Mouse (Mus musculus) left cerebral cortex, adult 18-20 months (tissue): ENCODE results near the gene Haghl. TPM values are rescaled to one million over a fixed set of nuclear protein-coding genes. Genes with fewer than 3 reads are reported as not detected.
"Not testable (repeated sequence)": the region's sequence is repeated elsewhere in the genome, so short reads cannot be mapped to it uniquely, and the experiment has no call there.

Source experiments
- DNase-seq, 2 experiments: peaks; one replicate each; pipeline ENCODE4 v3.0.0; 2021 to 2022; ENCODE audit warnings: low spot score in 2 of 2, mixed read lengths in 1 of 2
- microRNA-seq, 2 experiments: library from miRNA; unstranded; fragments of <30 nt; microRNA quantifications; one replicate each; pipeline ENCODE4 v1.2.0; 2021
- total RNA-seq, 2 experiments: library from RNA; stranded (reverse); gene quantifications; 2 replicates each; pipeline ENCODE4 v1.2.3; 2021

The Haghl gene
- total RNA-seq, 2 experiments from 2014 or later = 112 to 119 TPM

- no peak for DNase-seq
Observed at GRCm38 (mm10) chr17:25749314-25749713, 36.2 kb downstream of the Haghl start.

GRCm38 (mm10) chr17:25748238-25748637 lies 37.2 kb downstream of the Haghl start:
- DNase-seq = no peak

GRCm38 (mm10) chr17:25744311-25744710 lies 41.2 kb downstream of the Haghl start:
- no peak for DNase-seq

- no peak for DNase-seq
Observed at GRCm38 (mm10) chr17:25743831-25744230, 41.6 kb downstream of the Haghl start.

GRCm38 (mm10) chr17:25741471-25741870 lies 44.0 kb downstream of the Haghl start:
- not testable (repeated sequence) for DNase-seq

GRCm38 (mm10) chr17:25738861-25739260 lies 46.6 kb downstream of the Haghl start:
- DNase-seq = no peak

- DNase-seq = no peak
Observed at GRCm38 (mm10) chr17:25735745-25736144, 49.7 kb downstream of the Haghl start, which contains the start of gene Mslnl. TSS of gene Mslnl (plus strand) at chr17:25736042.

- DNase-seq = no peak
Observed at GRCm38 (mm10) chr17:25735246-25735645, 50.2 kb downstream of the Haghl start.

GRCm38 (mm10) chr17:25732082-25732481 lies 53.4 kb downstream of the Haghl start:
- DNase-seq = peak; percentile 85 to 90

Small RNAs within 50 kb of the gene (microRNA-seq; reads per million reads assigned to microRNA genes)
- gene Gm25083 = 0 reads per million in 2 experiments
- 1.3 to 3.2 reads per million in 2 experiments for gene Mir3082
- 1.7 to 1.9 reads per million in 2 experiments for gene Mir6966

Other genes starting within 250 kb of the Haghl start
- 10 to 100 TPM; 52.1 to 55.2 TPM for gene Sox8, start 215.0 kb downstream of the Haghl start, total RNA-seq
- 10 to 100 TPM; 19.1 to 20.2 TPM for gene Lmf1, start 206.6 kb downstream of the Haghl start, total RNA-seq
- 100 to 1,000 TPM; 151 to 157 TPM for gene Gng13, start 68.5 kb downstream of the Haghl start, total RNA-seq
- gene Chtf18, start 58.3 kb downstream of the Haghl start, total RNA-seq = 1 to 10 TPM; 1.2 to 1.5 TPM
- 10 to 100 TPM; 60.9 to 64.4 TPM for gene Rpusd1, start 58.0 kb downstream of the Haghl start, total RNA-seq
- gene Mslnl, start 49.6 kb downstream of the Haghl start, total RNA-seq = under 1 TPM; 0.44 to 0.75 TPM
- 1 to 10 TPM; 2.3 to 2.5 TPM for gene Msln, start 31.3 kb downstream of the Haghl start, total RNA-seq
- 10 to 100 TPM; 31.3 to 37.1 TPM for gene Narfl, start 11.9 kb downstream of the Haghl start, total RNA-seq
- gene Ccdc78, start 907 bp upstream of the Haghl start, total RNA-seq = under 1 TPM in 1 of 2 experiments, not detected in 1; 0.19 TPM
- gene Fam173a, start 7.2 kb upstream of the Haghl start, total RNA-seq = 10 to 100 TPM; 92.7 to 99.1 TPM
- gene AC134908.4, start 10.0 kb upstream of the Haghl start, total RNA-seq = 1 to 10 TPM in 1 of 2 experiments, not detected in 1; 1.4 TPM
- gene Metrn, start 11.5 kb upstream of the Haghl start, total RNA-seq = 10 to 100 TPM; 70.9 to 78.2 TPM
- 100 to 1,000 TPM; 588 to 680 TPM for gene Fbxl16, start 23.4 kb upstream of the Haghl start, total RNA-seq
- gene Wdr24, start 38.0 kb upstream of the Haghl start, total RNA-seq = 10 to 100 TPM; 22.5 to 25.1 TPM
- 10 to 100 TPM; 43.5 to 52.3 TPM for gene Jmjd8, start 43.2 kb upstream of the Haghl start, total RNA-seq
- 100 to 1,000 TPM; 178 to 180 TPM for gene Stub1, start 47.7 kb upstream of the Haghl start, total RNA-seq
- gene Rhbdl1, start 51.6 kb upstream of the Haghl start, total RNA-seq = 10 to 100 TPM; 40.6 to 42.4 TPM
- gene Gm20683, start 56.1 kb upstream of the Haghl start, total RNA-seq = 10 to 100 TPM; 20.7 to 23.7 TPM
- 10 to 100 TPM; 89.5 to 92.8 TPM for gene Rhot2, start 59.2 kb upstream of the Haghl start, total RNA-seq
- 10 to 100 TPM; 26.0 to 31.5 TPM for gene Wdr90, start 75.8 kb upstream of the Haghl start, total RNA-seq
- gene Mcrip2, start 83.1 kb upstream of the Haghl start, total RNA-seq = 10 to 100 TPM; 20.0 to 25.6 TPM
- gene Mettl26, start 89.4 kb upstream of the Haghl start, total RNA-seq = 10 to 100 TPM; 38.7 to 40.2 TPM
- gene Wfikkn1, start 95.2 kb upstream of the Haghl start, total RNA-seq = 1 to 10 TPM; 1.4 to 1.7 TPM
- gene Rab40c, start 134.1 kb upstream of the Haghl start, total RNA-seq = 10 to 100 TPM; 41.2 TPM
- 100 to 1,000 TPM; 103 to 113 TPM for gene Pigq, start 159.3 kb upstream of the Haghl start, total RNA-seq
- under 1 TPM; 0.54 to 0.98 TPM for gene Nhlrc4, start 159.3 kb upstream of the Haghl start, total RNA-seq
- gene A930017K11Rik, start 166.9 kb upstream of the Haghl start, total RNA-seq = under 1 TPM; 0.37 to 0.65 TPM
- 10 to 100 TPM; 50.6 to 51.4 TPM for gene Capn15, start 200.1 kb upstream of the Haghl start, total RNA-seq